Mouse (Mus musculus): ENCODE data around the gene Fkbpl. TPM values are rescaled to one million over a fixed set of nuclear protein-coding genes. Genes with fewer than 3 reads are reported as not detected.

Gene Fkbpl
- polyA plus RNA-seq (2015; fragmentation: Nextera tagmentation; extraction: Ambion mirVana), result 11.7 and 12.3 TPM in 2 replicates

- Histone ChIP-seq H3K4me3 (ENCODE audit: low read length) (peak within 1 kb of the TSS; percentile 74), H3K27me3 (ENCODE audit: control insufficient read depth, insufficient read depth, low read length) (no peaks in the 10 kb centered on the region), H3K36me3 (ENCODE audit: control insufficient read depth, insufficient read depth) (no peaks in the 10 kb centered on the region), H3K9me3 (replicated peaks; ENCODE audit: control insufficient read depth, low read length) (no peaks in the 10 kb centered on the region), H3K9ac (ENCODE audit: low read length) (peak within 1 kb of the TSS; percentile 83), H3K27ac (ENCODE audit: low read length) (peak within 1 kb of the TSS; percentile 81), H3K4me2 (ENCODE audit: low read depth, low read length) (peak within 1 kb of the TSS; percentile 78), H3K4me1 (ENCODE audit: control insufficient read depth, insufficient read depth, low read length) (peaks cover 28% of the 10 kb centered on the region)
- peak; percentile 78 for ATAC-seq (replicated peaks; ENCODE audit: extremely low read depth, insufficient read depth, low FRiP score)
- WGBS, result under 1% methylated on average over 16 of the region's 16 CpGs
These were observed at the start of gene Fkbpl for GRCm38 (mm10) chr17:34644608-34645007. Gene Fkbpl (plus strand): TSS chr17:34644764.

GRCm38 (mm10) chr17:34596098-34596497 is 48.5 kb upstream of the Fkbpl start:
- no peak overlapping the region for H3K27ac ChIP-seq (ENCODE audit: low read length)
- H3K4me1 ChIP-seq (ENCODE audit: control insufficient read depth, insufficient read depth, low read length), result peaks cover 33% of the 10 kb centered on the region
- H3K4me3 ChIP-seq (ENCODE audit: low read length), result no peak overlapping the region
- WGBS, result 59% methylated on average over 8 of the region's 8 CpGs
- no peak overlapping the region for H3K9ac ChIP-seq (ENCODE audit: low read length)
- no peak overlapping the region for H3K4me2 ChIP-seq (ENCODE audit: low read depth, low read length)
- ATAC-seq (replicated peaks; ENCODE audit: extremely low read depth, insufficient read depth, low FRiP score), result no peak
- H3K27me3 ChIP-seq (ENCODE audit: control insufficient read depth, insufficient read depth, low read length), result no peaks in the 10 kb centered on the region
- peaks cover 17% of the 10 kb centered on the region for H3K36me3 ChIP-seq (ENCODE audit: control insufficient read depth, insufficient read depth)
- no peaks in the 10 kb centered on the region for H3K9me3 ChIP-seq (replicated peaks; ENCODE audit: control insufficient read depth, low read length)

GRCm38 (mm10) chr17:34597566-34598095 is 46.9 kb upstream of the Fkbpl start, which contains the start of gene Ager:
Gene Ager (plus strand): TSS chr17:34597862.
- H3K9me3 ChIP-seq (replicated peaks; ENCODE audit: control insufficient read depth, low read length), result no peaks in the 10 kb centered on the region
- H3K4me3 ChIP-seq (ENCODE audit: low read length), result no peak within 1 kb of the TSS
- peak within 1 kb of the TSS; percentile 39 for H3K9ac ChIP-seq (ENCODE audit: low read length)
- no peaks in the 10 kb centered on the region for H3K27me3 ChIP-seq (ENCODE audit: control insufficient read depth, insufficient read depth, low read length)
- H3K27ac ChIP-seq (ENCODE audit: low read length), result no peak within 1 kb of the TSS
- H3K36me3 ChIP-seq (ENCODE audit: control insufficient read depth, insufficient read depth), result peaks cover 19% of the 10 kb centered on the region
- no peak for ATAC-seq (replicated peaks; ENCODE audit: extremely low read depth, insufficient read depth, low FRiP score)
- 10% methylated on average over 6 of the region's 6 CpGs for WGBS
- peak within 1 kb of the TSS; percentile 20; the same call in 1 of the 2 replicates for H3K4me2 ChIP-seq (ENCODE audit: low read depth, low read length)
- H3K4me1 ChIP-seq (ENCODE audit: control insufficient read depth, insufficient read depth, low read length), result peaks cover 35% of the 10 kb centered on the region

GRCm38 (mm10) chr17:34599891-34600290 is 44.7 kb upstream of the Fkbpl start:
- Histone ChIP-seq H3K4me2 (ENCODE audit: low read depth, low read length) (no peak overlapping the region), H3K9me3 (replicated peaks; ENCODE audit: control insufficient read depth, low read length) (no peaks in the 10 kb centered on the region), H3K9ac (ENCODE audit: low read length) (no peak overlapping the region), H3K27me3 (ENCODE audit: control insufficient read depth, insufficient read depth, low read length) (no peaks in the 10 kb centered on the region), H3K27ac (ENCODE audit: low read length) (no peak overlapping the region), H3K36me3 (ENCODE audit: control insufficient read depth, insufficient read depth) (peaks cover 14% of the 10 kb centered on the region), H3K4me1 (ENCODE audit: control insufficient read depth, insufficient read depth, low read length) (peaks cover 31% of the 10 kb centered on the region), H3K4me3 (ENCODE audit: low read length) (no peak overlapping the region)
- ATAC-seq (replicated peaks; ENCODE audit: extremely low read depth, insufficient read depth, low FRiP score), result no peak
- 78% methylated on average over 9 of the region's 9 CpGs for WGBS

- ATAC-seq (replicated peaks; ENCODE audit: extremely low read depth, insufficient read depth, low FRiP score), result no peak
- no peaks in the 10 kb centered on the region for H3K27me3 ChIP-seq (ENCODE audit: control insufficient read depth, insufficient read depth, low read length)
- WGBS, result 83% methylated on average over 12 of the region's 12 CpGs
- H3K9me3 ChIP-seq (replicated peaks; ENCODE audit: control insufficient read depth, low read length), result no peaks in the 10 kb centered on the region
- H3K9ac ChIP-seq (ENCODE audit: low read length), result no peak overlapping the region
- no peak overlapping the region for H3K4me3 ChIP-seq (ENCODE audit: low read length)
- H3K4me2 ChIP-seq (ENCODE audit: low read depth, low read length), result peak overlapping the region; percentile 96; the same call in 1 of the 2 replicates
- peaks cover 6% of the 10 kb centered on the region for H3K36me3 ChIP-seq (ENCODE audit: control insufficient read depth, insufficient read depth)
- peaks cover 35% of the 10 kb centered on the region for H3K4me1 ChIP-seq (ENCODE audit: control insufficient read depth, insufficient read depth, low read length)
- H3K27ac ChIP-seq (ENCODE audit: low read length), result no peak overlapping the region
These were observed 42.8 kb upstream of the Fkbpl start for GRCm38 (mm10) chr17:34601796-34602195.

- ATAC-seq (replicated peaks; ENCODE audit: extremely low read depth, insufficient read depth, low FRiP score), result peak; percentile 91
- Histone ChIP-seq H3K9ac (ENCODE audit: low read length) (peak within 1 kb of the TSS; percentile 93), H3K27ac (ENCODE audit: low read length) (peak within 1 kb of the TSS; percentile 96), H3K9me3 (replicated peaks; ENCODE audit: control insufficient read depth, low read length) (no peaks in the 10 kb centered on the region), H3K36me3 (ENCODE audit: control insufficient read depth, insufficient read depth) (peaks cover 11% of the 10 kb centered on the region), H3K4me1 (ENCODE audit: control insufficient read depth, insufficient read depth, low read length) (peaks cover 41% of the 10 kb centered on the region), H3K4me3 (ENCODE audit: low read length) (peak within 1 kb of the TSS; percentile 83), H3K4me2 (ENCODE audit: low read depth, low read length) (peak within 1 kb of the TSS; percentile 96), H3K27me3 (ENCODE audit: control insufficient read depth, insufficient read depth, low read length) (no peaks in the 10 kb centered on the region)
- 0% methylated on average over 30 of the region's 30 CpGs for WGBS
These were observed 41.0 kb upstream of the Fkbpl start, which contains the start of gene Rnf5 for GRCm38 (mm10) chr17:34603375-34604060. Gene Rnf5 (minus strand): TSS chr17:34603690.

GRCm38 (mm10) chr17:34604061-34604508 is 40.5 kb upstream of the Fkbpl start, which contains the start of gene Agpat1:
Gene Agpat1 (plus strand): TSS chr17:34604262.
- H3K27ac ChIP-seq (ENCODE audit: low read length), result peak within 1 kb of the TSS; percentile 96

GRCm38 (mm10) chr17:34604511-34605237 is 39.9 kb upstream of the Fkbpl start:
- Histone ChIP-seq H3K36me3 (ENCODE audit: control insufficient read depth, insufficient read depth) (peaks cover 11% of the 10 kb centered on the region), H3K4me3 (ENCODE audit: low read length) (peak overlapping the region; percentile 83), H3K27ac (ENCODE audit: low read length) (peak overlapping the region; percentile 96), H3K9ac (ENCODE audit: low read length) (peak overlapping the region; percentile 93), H3K27me3 (ENCODE audit: control insufficient read depth, insufficient read depth, low read length) (no peaks in the 10 kb centered on the region), H3K9me3 (replicated peaks; ENCODE audit: control insufficient read depth, low read length) (no peaks in the 10 kb centered on the region), H3K4me1 (ENCODE audit: control insufficient read depth, insufficient read depth, low read length) (peaks cover 47% of the 10 kb centered on the region), H3K4me2 (ENCODE audit: low read depth, low read length) (peak overlapping the region; percentile 89)
- no peak for ATAC-seq (replicated peaks; ENCODE audit: extremely low read depth, insufficient read depth, low FRiP score)
- 18% methylated on average over 24 of the region's 24 CpGs for WGBS

More at GRCm38 (mm10) chr17:34604061-34604508, 40.5 kb upstream of the Fkbpl start, which contains the start of gene Agpat1:
- no peaks in the 10 kb centered on the region for H3K9me3 ChIP-seq (replicated peaks; ENCODE audit: control insufficient read depth, low read length)
- peak within 1 kb of the TSS; percentile 96 for H3K4me2 ChIP-seq (ENCODE audit: low read depth, low read length)
- H3K27me3 ChIP-seq (ENCODE audit: control insufficient read depth, insufficient read depth, low read length), result no peaks in the 10 kb centered on the region
- H3K36me3 ChIP-seq (ENCODE audit: control insufficient read depth, insufficient read depth), result peaks cover 11% of the 10 kb centered on the region
- peak within 1 kb of the TSS; percentile 93 for H3K9ac ChIP-seq (ENCODE audit: low read length)
- under 1% methylated on average over 34 of the region's 35 CpGs for WGBS
- H3K4me3 ChIP-seq (ENCODE audit: low read length), result peak within 1 kb of the TSS; percentile 83
- H3K4me1 ChIP-seq (ENCODE audit: control insufficient read depth, insufficient read depth, low read length), result peaks cover 46% of the 10 kb centered on the region
- ATAC-seq (replicated peaks; ENCODE audit: extremely low read depth, insufficient read depth, low FRiP score), result peak; percentile 85
